Mouse (Mus musculus): ENCODE measurements at regions not wholly inside any gene's neighbourhood (a gene's known extent, or its start where the extent isn't known, plus 50 kb on each side); places are given as distances from the start of the nearest gene placed in this dataset.

DNA sequence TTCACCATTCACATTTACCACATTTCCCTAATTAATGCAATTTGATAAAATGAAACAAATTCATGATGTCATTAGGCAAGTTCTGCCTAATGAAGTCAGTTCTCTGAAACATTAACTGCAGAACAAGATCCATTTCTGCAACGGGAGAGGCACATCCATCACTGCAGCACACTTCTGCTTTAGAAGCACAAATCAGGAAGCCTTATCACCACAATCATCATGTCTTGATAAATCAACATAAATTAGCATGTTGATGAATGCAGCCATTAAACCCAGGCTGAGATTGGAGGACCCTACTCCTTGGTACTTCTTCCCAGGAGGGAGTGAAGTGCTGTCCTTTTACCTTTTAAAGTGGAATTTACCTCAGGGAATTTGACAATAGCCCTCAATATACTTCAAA, 1195.4 kb downstream of the Defb40 start:
- Histone ChIP-seq H3K27ac (ENCODE audit: low read depth, low read length) (no peak overlapping the region), H3K36me3 (ENCODE audit: control insufficient read depth, insufficient read depth, low read length) (no peaks in the 10 kb centered on the region), H3K27me3 (replicated peaks; ENCODE audit: control insufficient read depth, insufficient read depth, low read length) (no peaks in the 10 kb centered on the region), H3K9ac (ENCODE audit: low read depth, low read length) (no peak overlapping the region), H3K4me2 (no peak overlapping the region), H3K4me1 (replicated peaks; ENCODE audit: control insufficient read depth, insufficient read depth, low read length) (no peaks in the 10 kb centered on the region), H3K4me3 (ENCODE audit: low read depth, low read length) (no peak overlapping the region), H3K9me3 (ENCODE audit: control insufficient read depth, low read length) (no peaks in the 10 kb centered on the region)
- no peak for DNase-seq (ENCODE audit: low spot score)
- 52% methylated on average over 1 of the region's 1 CpGs for WGBS
- ATAC-seq (replicated peaks; ENCODE audit: low FRiP score): no peak

DNA sequence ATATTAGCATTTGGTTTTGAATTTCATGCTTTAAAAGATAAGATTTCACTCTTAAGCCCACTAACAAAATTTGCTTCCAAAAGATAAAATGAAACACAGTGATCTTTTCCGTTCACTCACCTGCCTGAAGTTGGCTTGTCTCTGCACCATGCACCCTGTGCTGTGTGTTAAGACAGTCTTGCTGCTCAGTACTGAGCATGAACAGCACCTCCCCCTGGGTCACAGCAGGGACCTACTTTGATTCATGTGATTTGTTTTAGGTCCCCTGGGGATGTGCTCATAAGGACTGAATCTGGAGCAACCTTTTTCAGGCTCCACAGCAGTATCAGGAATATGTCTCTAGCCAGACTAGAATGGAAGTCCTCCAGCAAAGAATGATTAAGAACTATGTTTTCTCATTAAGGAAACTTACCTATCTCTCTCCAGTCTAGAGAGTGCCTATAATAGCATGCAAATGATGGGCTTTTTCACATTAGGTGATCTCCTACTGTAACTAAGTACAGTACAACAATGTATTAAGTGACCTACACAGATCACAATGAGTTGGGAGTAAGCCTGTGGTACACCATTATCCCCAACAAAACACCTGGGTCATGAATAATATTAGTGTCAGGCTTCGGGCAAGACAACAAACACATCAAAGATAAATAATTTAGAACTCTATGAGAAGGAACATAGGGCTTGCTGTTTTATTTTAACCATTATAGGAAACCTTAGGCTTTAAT, 1196.3 kb downstream of the Defb40 start:
- no peak overlapping the region for H3K4me3 ChIP-seq (ENCODE audit: low read depth, low read length)
- ATAC-seq (replicated peaks; ENCODE audit: low FRiP score): no peak
- DNase-seq (ENCODE audit: low spot score): no peak
- H3K27me3 ChIP-seq (replicated peaks; ENCODE audit: control insufficient read depth, insufficient read depth, low read length): no peaks in the 10 kb centered on the region
- WGBS: 73% methylated on average over 2 of the region's 2 CpGs
- no peak overlapping the region for H3K4me2 ChIP-seq
- H3K36me3 ChIP-seq (ENCODE audit: control insufficient read depth, insufficient read depth, low read length): no peaks in the 10 kb centered on the region
- H3K27ac ChIP-seq (ENCODE audit: low read depth, low read length): no peak overlapping the region
- no peak overlapping the region for H3K9ac ChIP-seq (ENCODE audit: low read depth, low read length)
- H3K9me3 ChIP-seq (ENCODE audit: control insufficient read depth, low read length): no peaks in the 10 kb centered on the region
- H3K4me1 ChIP-seq (replicated peaks; ENCODE audit: control insufficient read depth, insufficient read depth, low read length): no peaks in the 10 kb centered on the region

DNA sequence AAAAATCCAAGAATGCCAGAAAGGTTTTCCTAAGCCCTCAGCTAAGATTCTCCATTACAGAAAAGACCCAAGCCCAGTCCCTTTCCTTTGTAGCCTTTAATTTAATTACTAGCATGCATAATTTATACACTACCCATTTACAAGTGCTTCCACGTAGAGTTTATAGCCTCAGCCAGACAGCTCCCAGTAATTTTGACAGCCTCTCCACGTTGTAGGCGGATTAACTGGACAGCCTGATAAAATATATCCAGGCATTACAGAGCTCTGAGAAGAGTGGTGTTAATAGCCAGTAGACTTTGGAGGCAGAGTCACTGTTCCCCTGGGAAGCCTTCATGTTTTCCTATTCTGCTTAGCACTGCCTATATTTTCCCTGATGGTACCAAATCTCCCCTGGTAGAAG, 1202.6 kb downstream of the Defb40 start:
- no peak overlapping the region for H3K9ac ChIP-seq (ENCODE audit: low read depth, low read length)
- no peaks in the 10 kb centered on the region for H3K9me3 ChIP-seq (ENCODE audit: control insufficient read depth, low read length)
- H3K4me2 ChIP-seq: no peak overlapping the region
- no peaks in the 10 kb centered on the region for H3K4me1 ChIP-seq (replicated peaks; ENCODE audit: control insufficient read depth, insufficient read depth, low read length)
- H3K4me3 ChIP-seq (ENCODE audit: low read depth, low read length): no peak overlapping the region
- ATAC-seq (replicated peaks; ENCODE audit: low FRiP score) (no peak), DNase-seq (ENCODE audit: low spot score) (no peak)
- H3K27ac ChIP-seq (ENCODE audit: low read depth, low read length): no peak overlapping the region
- H3K36me3 ChIP-seq (ENCODE audit: control insufficient read depth, insufficient read depth, low read length): no peaks in the 10 kb centered on the region
- H3K27me3 ChIP-seq (replicated peaks; ENCODE audit: control insufficient read depth, insufficient read depth, low read length): no peaks in the 10 kb centered on the region
- WGBS: 57% methylated on average over 3 of the region's 3 CpGs

DNA sequence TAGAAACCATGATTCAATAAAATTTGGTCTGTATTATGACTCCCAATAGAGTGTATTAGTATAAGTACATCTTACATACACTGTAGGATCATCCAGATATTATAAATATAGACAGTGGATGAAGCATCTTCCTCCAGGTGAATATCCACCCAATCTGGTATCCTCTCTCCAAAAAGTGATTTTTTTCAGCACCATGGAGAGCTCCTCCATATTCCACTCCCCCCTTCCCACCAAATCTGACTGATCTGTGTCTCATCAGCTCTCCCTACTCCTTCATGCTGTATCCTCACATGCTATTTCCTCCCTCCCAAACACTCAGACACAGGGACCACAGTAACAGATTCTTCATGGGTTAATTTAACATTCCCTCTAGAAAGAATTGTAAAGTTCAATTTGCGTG, 1204.7 kb downstream of the Defb40 start:
- Histone ChIP-seq H3K9me3 (ENCODE audit: control insufficient read depth, low read length) (no peaks in the 10 kb centered on the region), H3K27ac (ENCODE audit: low read depth, low read length) (no peak overlapping the region), H3K36me3 (ENCODE audit: control insufficient read depth, insufficient read depth, low read length) (no peaks in the 10 kb centered on the region), H3K4me1 (replicated peaks; ENCODE audit: control insufficient read depth, insufficient read depth, low read length) (no peaks in the 10 kb centered on the region), H3K27me3 (replicated peaks; ENCODE audit: control insufficient read depth, insufficient read depth, low read length) (no peaks in the 10 kb centered on the region), H3K4me3 (ENCODE audit: low read depth, low read length) (no peak overlapping the region), H3K9ac (ENCODE audit: low read depth, low read length) (no peak overlapping the region), H3K4me2 (no peak overlapping the region)
- no peak for ATAC-seq (replicated peaks; ENCODE audit: low FRiP score)
- no peak for DNase-seq (ENCODE audit: low spot score)
- WGBS: 87% methylated on average over 1 of the region's 1 CpGs

DNA sequence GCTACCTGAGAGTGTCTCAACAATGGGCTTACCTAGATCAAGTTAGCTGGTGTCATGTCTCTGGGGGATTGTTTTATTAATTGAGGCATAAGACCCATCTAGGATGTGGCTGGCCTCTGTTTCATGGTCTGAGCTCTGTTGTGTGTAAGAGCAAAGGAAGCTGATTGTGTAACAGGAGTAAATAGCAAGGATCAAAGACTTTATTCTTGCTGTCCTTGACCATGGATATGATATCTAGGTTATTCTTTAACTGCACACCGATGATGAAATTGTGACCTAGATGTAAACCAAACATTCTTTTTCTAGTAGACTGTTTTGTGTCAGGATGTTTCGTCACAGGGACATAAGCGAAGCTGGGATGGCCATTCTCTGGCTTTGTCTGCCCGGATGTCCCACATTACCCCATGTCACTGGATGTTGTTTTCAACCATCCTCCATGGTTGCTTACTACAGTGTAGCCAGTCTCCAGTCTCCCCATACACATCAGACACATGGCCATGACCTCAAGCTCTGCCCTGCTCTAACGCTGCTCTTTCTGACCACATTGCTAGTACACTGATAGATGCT, 1210.5 kb downstream of the Defb40 start:
- Histone ChIP-seq H3K9ac (ENCODE audit: low read depth, low read length) (no peak overlapping the region), H3K27me3 (replicated peaks; ENCODE audit: control insufficient read depth, insufficient read depth, low read length) (no peaks in the 10 kb centered on the region), H3K27ac (ENCODE audit: low read depth, low read length) (no peak overlapping the region), H3K4me1 (replicated peaks; ENCODE audit: control insufficient read depth, insufficient read depth, low read length) (no peaks in the 10 kb centered on the region), H3K4me2 (no peak overlapping the region), H3K9me3 (ENCODE audit: control insufficient read depth, low read length) (no peaks in the 10 kb centered on the region), H3K36me3 (ENCODE audit: control insufficient read depth, insufficient read depth, low read length) (no peaks in the 10 kb centered on the region), H3K4me3 (ENCODE audit: low read depth, low read length) (no peak overlapping the region)
- DNase-seq (ENCODE audit: low spot score): no peak
- WGBS: 66% methylated on average over 5 of the region's 5 CpGs
- peak; percentile 69 for ATAC-seq (replicated peaks; ENCODE audit: low FRiP score)

DNA sequence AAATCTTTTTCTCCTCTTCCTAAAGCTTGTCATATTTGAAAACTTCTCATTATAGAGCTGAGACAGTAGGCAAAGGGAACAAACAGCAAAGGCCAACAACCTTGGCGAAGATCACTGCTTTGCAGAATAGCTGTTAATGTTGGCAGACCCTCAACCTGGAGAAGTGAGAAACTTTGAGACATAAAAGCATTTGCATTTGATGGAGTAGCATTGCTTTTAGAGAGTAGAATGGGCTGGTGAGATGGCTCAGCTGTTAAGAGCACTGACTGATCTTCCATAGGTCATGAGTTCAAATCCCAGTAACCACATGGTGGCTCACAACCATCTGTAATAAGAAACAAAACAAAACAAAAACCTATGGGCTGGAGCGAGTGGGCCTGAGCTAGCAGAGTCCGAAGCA, 1253.4 kb downstream of the Defb40 start:
- Histone ChIP-seq H3K4me2 (no peak overlapping the region), H3K27ac (ENCODE audit: low read depth, low read length) (no peak overlapping the region), H3K9me3 (ENCODE audit: control insufficient read depth, low read length) (no peaks in the 10 kb centered on the region), H3K4me3 (ENCODE audit: low read depth, low read length) (no peak overlapping the region), H3K27me3 (replicated peaks; ENCODE audit: control insufficient read depth, insufficient read depth, low read length) (no peaks in the 10 kb centered on the region), H3K4me1 (replicated peaks; ENCODE audit: control insufficient read depth, insufficient read depth, low read length) (no peaks in the 10 kb centered on the region), H3K9ac (ENCODE audit: low read depth, low read length) (no peak overlapping the region), H3K36me3 (ENCODE audit: control insufficient read depth, insufficient read depth, low read length) (no peaks in the 10 kb centered on the region)
- no peak for DNase-seq (ENCODE audit: low spot score)
- no peak for ATAC-seq (replicated peaks; ENCODE audit: low FRiP score)
- 77% methylated on average over 3 of the region's 3 CpGs for WGBS

DNA sequence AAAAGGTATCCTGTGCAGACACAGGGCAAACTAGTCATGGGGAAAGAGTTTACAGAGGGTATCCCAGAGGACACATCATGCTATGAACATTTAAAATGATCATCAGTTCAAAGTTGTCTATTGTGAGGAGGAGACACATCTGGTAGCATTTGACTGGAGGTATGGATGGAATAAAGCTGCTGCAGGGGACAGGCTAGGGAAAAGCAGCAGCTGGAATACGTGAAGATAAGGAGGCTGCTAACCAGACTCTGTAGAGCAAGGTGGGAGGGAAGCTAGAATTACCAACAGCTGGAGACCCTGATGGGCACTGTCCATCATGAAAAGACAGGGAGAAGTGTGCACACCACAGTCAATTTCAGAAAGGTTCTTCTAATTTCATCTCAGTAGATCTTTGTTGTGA, 1268.9 kb downstream of the Defb40 start:
- DNase-seq (ENCODE audit: low spot score) (no peak), ATAC-seq (replicated peaks; ENCODE audit: low FRiP score) (no peak)
- Histone ChIP-seq H3K27ac (ENCODE audit: low read depth, low read length) (no peak overlapping the region), H3K9me3 (ENCODE audit: control insufficient read depth, low read length) (peaks cover 2% of the 10 kb centered on the region; the same call in 1 of the 2 replicates), H3K4me3 (ENCODE audit: low read depth, low read length) (no peak overlapping the region), H3K27me3 (replicated peaks; ENCODE audit: control insufficient read depth, insufficient read depth, low read length) (no peaks in the 10 kb centered on the region), H3K4me1 (replicated peaks; ENCODE audit: control insufficient read depth, insufficient read depth, low read length) (no peaks in the 10 kb centered on the region), H3K36me3 (ENCODE audit: control insufficient read depth, insufficient read depth, low read length) (no peaks in the 10 kb centered on the region), H3K9ac (ENCODE audit: low read depth, low read length) (no peak overlapping the region), H3K4me2 (no peak overlapping the region)
- WGBS: 37% methylated on average over 1 of the region's 1 CpGs

DNA sequence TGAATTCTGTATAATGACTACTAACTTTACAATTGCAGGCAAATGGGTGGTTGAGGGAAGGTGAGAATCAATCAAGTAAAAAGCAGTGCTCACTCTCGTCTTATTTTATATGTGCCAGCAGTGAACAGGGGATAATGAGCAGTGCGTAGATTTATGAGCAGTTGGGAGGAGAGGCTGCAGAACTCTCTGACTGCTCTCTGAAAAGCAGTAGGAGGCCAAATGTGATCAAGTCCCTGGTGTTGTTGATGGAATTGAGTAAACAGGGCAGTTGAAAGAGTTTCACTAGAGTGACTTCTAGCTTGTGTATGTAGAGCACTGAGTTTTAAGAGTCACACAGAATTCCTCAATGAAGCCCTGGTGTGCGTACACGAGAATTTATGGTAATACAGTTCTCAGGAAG, 1269.6 kb downstream of the Defb40 start:
- H3K9ac ChIP-seq (ENCODE audit: low read depth, low read length): no peak overlapping the region
- DNase-seq (ENCODE audit: low spot score): no peak
- no peaks in the 10 kb centered on the region for H3K36me3 ChIP-seq (ENCODE audit: control insufficient read depth, insufficient read depth, low read length)
- no peak overlapping the region for H3K27ac ChIP-seq (ENCODE audit: low read depth, low read length)
- ATAC-seq (replicated peaks; ENCODE audit: low FRiP score): no peak
- H3K27me3 ChIP-seq (replicated peaks; ENCODE audit: control insufficient read depth, insufficient read depth, low read length): no peaks in the 10 kb centered on the region
- 83% methylated on average over 4 of the region's 4 CpGs for WGBS
- peaks cover 3% of the 10 kb centered on the region; the same call in 1 of the 2 replicates for H3K9me3 ChIP-seq (ENCODE audit: control insufficient read depth, low read length)
- H3K4me2 ChIP-seq: no peak overlapping the region
- no peaks in the 10 kb centered on the region for H3K4me1 ChIP-seq (replicated peaks; ENCODE audit: control insufficient read depth, insufficient read depth, low read length)
- no peak overlapping the region for H3K4me3 ChIP-seq (ENCODE audit: low read depth, low read length)

DNA sequence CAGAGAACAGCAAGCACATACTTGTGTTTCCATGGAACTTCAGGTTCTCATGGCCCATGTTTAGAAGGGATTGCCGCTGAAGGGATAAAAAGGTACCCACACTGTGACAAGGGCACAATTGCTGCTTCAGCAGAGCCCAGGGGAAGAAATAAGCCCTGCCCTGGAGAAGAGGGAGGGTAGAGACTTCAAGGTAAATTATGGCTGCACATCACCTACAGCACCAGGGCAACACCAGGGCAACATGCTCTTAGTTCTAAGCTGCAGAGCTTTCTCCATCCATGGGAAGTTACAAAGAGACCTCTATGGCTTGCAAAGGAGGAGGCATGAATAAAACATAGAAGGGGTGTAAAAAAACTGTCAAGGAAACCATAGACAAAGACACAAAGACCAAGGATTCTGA, 1273.8 kb downstream of the Defb40 start:
- DNase-seq (ENCODE audit: low spot score) (no peak), ATAC-seq (replicated peaks; ENCODE audit: low FRiP score) (no peak)
- Histone ChIP-seq H3K27ac (ENCODE audit: low read depth, low read length) (no peak overlapping the region), H3K4me3 (ENCODE audit: low read depth, low read length) (no peak overlapping the region), H3K36me3 (ENCODE audit: control insufficient read depth, insufficient read depth, low read length) (no peaks in the 10 kb centered on the region), H3K27me3 (replicated peaks; ENCODE audit: control insufficient read depth, insufficient read depth, low read length) (no peaks in the 10 kb centered on the region), H3K4me2 (no peak overlapping the region), H3K9me3 (ENCODE audit: control insufficient read depth, low read length) (peaks cover 3% of the 10 kb centered on the region; the same call in 1 of the 2 replicates), H3K9ac (ENCODE audit: low read depth, low read length) (no peak overlapping the region), H3K4me1 (replicated peaks; ENCODE audit: control insufficient read depth, insufficient read depth, low read length) (no peaks in the 10 kb centered on the region)
- 79% methylated on average over 1 of the region's 1 CpGs for WGBS

Data from liver, embryonic 11.5 days (tissue).